Comparison of ENCODE assay signal across 8 mouse cellular contexts in genomic region chr11:101417101-101417855, GRCm38 (mm10). TPM values are rescaled to one million over a fixed set of nuclear protein-coding genes. Genes with fewer than 3 reads are reported as not detected.
DNase-seq lines count a peak whose midpoint lies in the region; ATAC-seq and TF ChIP-seq lines count a peak whose summit lies in the region.

Aarsd1 (minus strand) TSS chr11:101417615.

- no peak for TF ChIP-seq EP300 in stomach, postnatal 0 days (optimal IDR thresholded peaks at IDR 0.05)

- peak within 1 kb of the TSS; percentile 93 for H3K4me3 ChIP-seq in E14TG2a.4 (replicated peaks; ENCODE audit: low read length)
- H3K4me3 ChIP-seq in forebrain, embryonic 14.5 days (ENCODE audit: low read depth, low read length): peak within 1 kb of the TSS; percentile 78
- peak within 1 kb of the TSS; percentile 83 for H3K4me3 ChIP-seq in liver, embryonic 15.5 days (replicated peaks)
- peak within 1 kb of the TSS; percentile 75 for H3K4me3 ChIP-seq in neural tube, embryonic 12.5 days
- H3K4me3 ChIP-seq in stomach, postnatal 0 days (ENCODE audit: low read depth, low read length): peak within 1 kb of the TSS; percentile 80

- H3K27me3 ChIP-seq in E14TG2a.4 (ENCODE audit: insufficient read depth, low read length): no peaks in the 10 kb centered on the region
- H3K27me3 ChIP-seq in forebrain, embryonic 14.5 days (replicated peaks; ENCODE audit: control insufficient read depth, insufficient read depth, low read length): no peaks in the 10 kb centered on the region
- no peaks in the 10 kb centered on the region for H3K27me3 ChIP-seq in liver, embryonic 15.5 days
- H3K27me3 ChIP-seq in neural tube, embryonic 12.5 days (replicated peaks): no peaks in the 10 kb centered on the region
- H3K27me3 ChIP-seq in stomach, postnatal 0 days (ENCODE audit: control insufficient read depth, insufficient read depth, low read length): no peaks in the 10 kb centered on the region

- H3K4me2 ChIP-seq in forebrain, embryonic 14.5 days (ENCODE audit: low read length): peak within 1 kb of the TSS; percentile 89
- peak within 1 kb of the TSS; percentile 86 for H3K4me2 ChIP-seq in liver, embryonic 15.5 days
- peak within 1 kb of the TSS; percentile 70 for H3K4me2 ChIP-seq in neural tube, embryonic 12.5 days (replicated peaks)
- peak within 1 kb of the TSS; percentile 80 for H3K4me2 ChIP-seq in stomach, postnatal 0 days (replicated peaks; ENCODE audit: low read depth)

- WGBS in forebrain, embryonic 14.5 days: under 1% methylated on average over 45 of the region's 45 CpGs
- under 1% methylated on average over 45 of the region's 45 CpGs for WGBS in liver, embryonic 15.5 days (ENCODE audit: insufficient replicate concordance)
- under 1% methylated on average over 45 of the region's 45 CpGs for WGBS in neural tube, embryonic 12.5 days
- WGBS in stomach, postnatal 0 days: under 1% methylated on average over 45 of the region's 45 CpGs

- intact Hi-C loops in heart, postnatal 10 days (cut with DNase I): no loop called here

- no peak for TF ChIP-seq CTCF in E14TG2a.4 (conservative IDR thresholded peaks at IDR 0.05; ENCODE audit: low read length)
- TF ChIP-seq CTCF in stomach, postnatal 0 days (IDR thresholded peaks at IDR 0.05; ENCODE audit: low read depth): no peak

- H3K36me3 ChIP-seq in E14TG2a.4 (ENCODE audit: insufficient read depth, low read length): peaks cover 29% of the 10 kb centered on the region
- peaks cover 10% of the 10 kb centered on the region for H3K36me3 ChIP-seq in forebrain, embryonic 14.5 days (ENCODE audit: control insufficient read depth, insufficient read depth, low read length)
- H3K36me3 ChIP-seq in liver, embryonic 15.5 days (replicated peaks): peaks cover 16% of the 10 kb centered on the region
- H3K36me3 ChIP-seq in neural tube, embryonic 12.5 days: peaks cover 20% of the 10 kb centered on the region
- H3K36me3 ChIP-seq in stomach, postnatal 0 days (ENCODE audit: control insufficient read depth, insufficient read depth, low read length): peaks cover 5% of the 10 kb centered on the region; the same call in 1 of the 2 replicates

- peaks cover 41% of the 10 kb centered on the region for H3K4me1 ChIP-seq in E14TG2a.4 (replicated peaks; ENCODE audit: low read depth, low read length)
- peaks cover 3% of the 10 kb centered on the region; the same call in 1 of the 2 replicates for H3K4me1 ChIP-seq in forebrain, embryonic 14.5 days (ENCODE audit: control insufficient read depth, insufficient read depth, low read length)
- H3K4me1 ChIP-seq in liver, embryonic 15.5 days (replicated peaks): peaks cover 20% of the 10 kb centered on the region
- peaks cover 6% of the 10 kb centered on the region for H3K4me1 ChIP-seq in neural tube, embryonic 12.5 days
- H3K4me1 ChIP-seq in stomach, postnatal 0 days (replicated peaks; ENCODE audit: control insufficient read depth, insufficient read depth): no peaks in the 10 kb centered on the region

- peak; percentile 68; the same call in 1 of the 2 replicates for ATAC-seq in cerebellum, adult (ENCODE audit: insufficient number of reproducible peaks, low FRiP score, low TSS enrichment)
- peak; percentile 85 for ATAC-seq in forebrain, embryonic 14.5 days
- ATAC-seq in liver, embryonic 15.5 days (ENCODE audit: insufficient read depth): peak; percentile 69
- peak; percentile 85 for ATAC-seq in neural tube, embryonic 12.5 days (ENCODE audit: low FRiP score, low read depth)
- ATAC-seq in stomach, postnatal 0 days (ENCODE audit: low FRiP score, low TSS enrichment): peak; percentile 78

- peak within 1 kb of the TSS; percentile 81 for H3K27ac ChIP-seq in forebrain, embryonic 14.5 days (ENCODE audit: low read depth, low read length)
- peak within 1 kb of the TSS; percentile 63 for H3K27ac ChIP-seq in liver, embryonic 15.5 days (replicated peaks)
- no peak within 1 kb of the TSS for H3K27ac ChIP-seq in neural tube, embryonic 12.5 days
- peak within 1 kb of the TSS; percentile 67 for H3K27ac ChIP-seq in stomach, postnatal 0 days (replicated peaks)

- H3K9me3 ChIP-seq in E14TG2a.4 (ENCODE audit: low read length): no peaks in the 10 kb centered on the region
- H3K9me3 ChIP-seq in forebrain, embryonic 14.5 days (replicated peaks; ENCODE audit: control insufficient read depth, low read length): no peaks in the 10 kb centered on the region
- H3K9me3 ChIP-seq in liver, embryonic 15.5 days (replicated peaks): no peaks in the 10 kb centered on the region
- H3K9me3 ChIP-seq in neural tube, embryonic 12.5 days: no peaks in the 10 kb centered on the region
- no peaks in the 10 kb centered on the region for H3K9me3 ChIP-seq in stomach, postnatal 0 days (ENCODE audit: control insufficient read depth, low read length)

- H3K9ac ChIP-seq in forebrain, embryonic 14.5 days (ENCODE audit: low read length): peak within 1 kb of the TSS; percentile 85
- H3K9ac ChIP-seq in liver, embryonic 15.5 days: peak within 1 kb of the TSS; percentile 79
- peak within 1 kb of the TSS; percentile 83 for H3K9ac ChIP-seq in neural tube, embryonic 12.5 days
- peak within 1 kb of the TSS; percentile 75 for H3K9ac ChIP-seq in stomach, postnatal 0 days (ENCODE audit: low read length)

- peak; percentile 89 for DNase-seq in forebrain, embryonic 14.5 days (ENCODE audit: low spot score)
- peak; percentile 91 to 93 for DNase-seq in heart, postnatal 10 days
- peak; percentile 93 to 94 for DNase-seq in kidney, postnatal 4 days
- DNase-seq in stomach, postnatal 0 days (ENCODE audit: low spot score): peak; percentile 83

RNA-seq across cellular contexts. Expression of gene Aarsd1, which starts in this region (rescaled TPM):
- 89.6 and 92.5 TPM in 2 replicates for polyA plus RNA-seq in forebrain, embryonic 14.5 days (2014; fragmentation: Nextera tagmentation; extraction: Ambion mirVana)
- 10 to 100 TPM; 17.9 to 19.2 TPM for total RNA-seq in heart, postnatal 10 days (2021)
- 37.2 and 37.3 TPM in 2 replicates for polyA plus RNA-seq in liver, embryonic 15.5 days (2015; fragmentation: Nextera tagmentation; extraction: Ambion mirVana)
- 85.3 and 86.4 TPM in 2 replicates for polyA plus RNA-seq in neural tube, embryonic 12.5 days (2016; fragmentation: Nextera tagmentation; extraction: Ambion mirVana)
- polyA plus RNA-seq in stomach, postnatal 0 days (2015; fragmentation: Nextera tagmentation; extraction: Ambion mirVana): 29.8 and 30.0 TPM in 2 replicates
